Mouse (Mus musculus) T-helper 17 cell (primary cell): ENCODE data around the gene Eps8.

ENCODE experiments used
- in situ Hi-C, 2 experiments: fragments of 300-600 bp; cut with MboI, MseI; formaldehyde crosslinking; loops; 1 replicate in 1 of 2; 2 replicates in 1 of 2; pipeline ENCODE4 v1.15.1; 2025; ENCODE audit warnings: high pct_unique_total_duplicates in 2 of 2

Gene Eps8

GRCm38 (mm10) chr6:137621021-137621420, 33.7 kb downstream of the Eps8 start:
- in situ Hi-C loops = no loop called here

GRCm38 (mm10) chr6:137613903-137614302, 40.8 kb downstream of the Eps8 start:
- in situ Hi-C loops = no loop called here

GRCm38 (mm10) chr6:137612071-137612547, 42.6 kb downstream of the Eps8 start:
- in situ Hi-C loops = no loop called here

GRCm38 (mm10) chr6:137608160-137608930, 46.3 kb downstream of the Eps8 start:
- in situ Hi-C loops = no loop called here

- in situ Hi-C loops = no loop called here
Observed at GRCm38 (mm10) chr6:137606541-137606940, 48.1 kb downstream of the Eps8 start.

GRCm38 (mm10) chr6:137604417-137605248, 50.0 kb downstream of the Eps8 start:
- in situ Hi-C loops = no loop called here

GRCm38 (mm10) chr6:137598306-137598705, 56.4 kb downstream of the Eps8 start:
- in situ Hi-C loops = no loop called here

GRCm38 (mm10) chr6:137597442-137598058, 57.1 kb downstream of the Eps8 start:
- in situ Hi-C loops = no loop called here

GRCm38 (mm10) chr6:137592582-137592981, 62.1 kb downstream of the Eps8 start:
- in situ Hi-C loops = no loop called here

GRCm38 (mm10) chr6:137589245-137589618, 65.4 kb downstream of the Eps8 start:
- in situ Hi-C loops = no loop called here

GRCm38 (mm10) chr6:137588481-137589244, 66.0 kb downstream of the Eps8 start:
- in situ Hi-C loops = no loop called here

GRCm38 (mm10) chr6:137587866-137588265, 66.8 kb downstream of the Eps8 start:
- in situ Hi-C loops = no loop called here

GRCm38 (mm10) chr6:137585229-137585628, 69.4 kb downstream of the Eps8 start:
- in situ Hi-C loops = no loop called here

- in situ Hi-C loops = no loop called here
Observed at GRCm38 (mm10) chr6:137583056-137583455, 71.6 kb downstream of the Eps8 start.

- in situ Hi-C loops = no loop called here
Observed at GRCm38 (mm10) chr6:137582207-137582889, 72.3 kb downstream of the Eps8 start.

- in situ Hi-C loops = no loop called here
Observed at GRCm38 (mm10) chr6:137581331-137582010, 73.2 kb downstream of the Eps8 start.

- in situ Hi-C loops = no loop called here
Observed at GRCm38 (mm10) chr6:137580503-137580902, 74.2 kb downstream of the Eps8 start.

GRCm38 (mm10) chr6:137576670-137577371, 77.9 kb downstream of the Eps8 start:
- in situ Hi-C loops = no loop called here

- in situ Hi-C loops = no loop called here
Observed at GRCm38 (mm10) chr6:137576091-137576490, 78.6 kb downstream of the Eps8 start.

- in situ Hi-C loops = no loop called here
Observed at GRCm38 (mm10) chr6:137573897-137574296, 80.8 kb downstream of the Eps8 start.
